Mouse (Mus musculus): ENCODE measurements at regions not wholly inside any gene's neighbourhood (a gene's known extent, or its start where the extent isn't known, plus 50 kb on each side); places are given as distances from the start of the nearest gene placed in this dataset.

DNA sequence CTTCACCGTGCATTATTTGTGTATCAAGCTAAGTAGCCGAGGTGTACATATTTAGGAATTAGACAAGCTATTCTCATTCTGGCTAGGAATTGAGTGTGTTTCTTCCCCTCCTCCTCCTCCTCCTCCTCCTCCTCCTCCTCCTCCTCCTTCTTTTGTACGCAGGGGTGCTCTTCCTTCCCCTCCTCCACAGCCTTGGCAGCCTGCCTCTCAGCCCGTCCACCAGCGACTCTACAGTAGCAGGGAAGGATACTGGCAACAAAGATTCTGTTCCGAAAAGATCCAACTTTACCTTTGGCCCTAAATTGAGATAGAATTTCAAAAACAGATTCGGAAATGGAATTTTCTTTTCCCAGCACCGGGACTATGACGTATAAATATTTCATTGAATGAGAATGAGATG, 253.0 kb downstream of the Nup35 start:
- intact Hi-C loops (cut with DNase I): no loop called here
- no peak overlapping the region for H3K27ac ChIP-seq
- H3K4me3 ChIP-seq: peak overlapping the region; percentile 29; the same call in 1 of the 2 replicates
- TF ChIP-seq CTCF (IDR thresholded peaks at IDR 0.05): no peak
- DNase-seq (ENCODE audit: extremely low spot score in 1 of 2, low spot score in 2 of 2): peak in 1 of 2 experiments; percentile 18

DNA sequence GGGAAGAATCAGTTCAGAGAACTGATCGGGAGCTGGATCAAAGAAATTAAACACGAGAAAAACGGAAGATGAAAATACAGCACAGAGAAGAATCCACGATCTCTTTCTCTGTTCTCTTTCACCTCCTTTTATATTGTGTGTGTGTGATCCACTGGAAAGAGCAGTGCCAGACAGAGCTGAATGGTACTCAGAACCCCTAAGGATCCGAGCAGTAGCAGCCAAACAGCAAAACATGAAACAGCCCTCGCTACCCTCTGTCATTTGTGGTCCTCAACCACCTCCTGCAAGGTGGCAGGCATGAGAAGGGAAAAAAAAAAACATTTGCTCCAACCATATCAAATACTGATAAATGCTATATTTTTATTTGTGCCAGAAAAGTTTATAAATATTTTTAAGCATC, 253.4 kb downstream of the Nup35 start:
- DNase-seq (ENCODE audit: extremely low spot score in 1 of 2, low spot score in 2 of 2): no peak
- Histone ChIP-seq H3K4me3 (peak overlapping the region; percentile 29; the same call in 1 of the 2 replicates), H3K27ac (no peak overlapping the region)
- intact Hi-C loops (cut with DNase I): no loop called here
- TF ChIP-seq CTCF (IDR thresholded peaks at IDR 0.05): no peak

DNA sequence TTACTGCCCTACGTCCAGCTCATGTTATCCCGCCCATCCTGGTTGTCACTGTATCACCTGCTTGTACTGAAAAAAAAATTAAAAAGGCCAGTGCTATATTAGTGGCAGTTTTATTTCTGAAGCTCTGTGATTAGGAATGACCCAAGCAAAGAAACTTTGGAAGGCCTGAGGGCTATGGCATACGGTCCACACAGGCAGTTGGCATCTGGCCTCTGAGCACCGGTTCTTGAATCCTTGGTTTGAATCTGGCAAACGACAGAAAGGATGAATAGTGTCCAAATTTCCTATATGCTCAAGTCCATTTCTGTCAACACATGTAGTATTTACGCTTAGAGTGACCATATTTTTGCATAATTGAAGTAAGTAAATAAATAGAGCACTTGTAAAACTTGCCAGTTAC, 254.3 kb downstream of the Nup35 start:
- intact Hi-C loops (cut with DNase I): no loop called here

DNA sequence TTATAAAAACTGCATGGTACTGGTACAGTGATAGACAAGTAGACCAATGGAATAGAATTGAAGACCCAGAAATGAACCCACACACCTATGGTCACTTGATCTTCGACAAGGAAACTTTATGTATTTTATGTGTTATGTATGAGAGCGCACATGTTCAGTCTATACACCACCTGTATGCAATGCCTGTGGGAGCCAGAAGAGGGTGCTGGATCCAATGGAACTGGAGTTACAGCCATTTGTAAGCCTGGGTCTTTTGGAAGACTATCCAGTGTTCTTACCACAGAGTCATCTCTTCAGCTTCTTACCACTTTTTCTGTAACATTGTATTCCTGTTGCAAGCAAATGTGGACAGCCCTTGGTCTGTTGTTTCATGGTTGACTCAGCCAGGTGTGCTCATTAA, 261.4 kb downstream of the Nup35 start:
- Histone ChIP-seq H3K4me3 (no peak overlapping the region), H3K27ac (no peak overlapping the region)
- intact Hi-C loops (cut with DNase I): no loop called here
- no peak for DNase-seq (ENCODE audit: extremely low spot score in 1 of 2, low spot score in 2 of 2)
- TF ChIP-seq CTCF (IDR thresholded peaks at IDR 0.05): no peak

More for the DNA sequence above, 254.3 kb downstream of the Nup35 start:
- no peak overlapping the region for H3K27ac ChIP-seq
- H3K4me3 ChIP-seq: no peak overlapping the region
- no peak for DNase-seq (ENCODE audit: extremely low spot score in 1 of 2, low spot score in 2 of 2)
- TF ChIP-seq CTCF (IDR thresholded peaks at IDR 0.05): no peak

DNA sequence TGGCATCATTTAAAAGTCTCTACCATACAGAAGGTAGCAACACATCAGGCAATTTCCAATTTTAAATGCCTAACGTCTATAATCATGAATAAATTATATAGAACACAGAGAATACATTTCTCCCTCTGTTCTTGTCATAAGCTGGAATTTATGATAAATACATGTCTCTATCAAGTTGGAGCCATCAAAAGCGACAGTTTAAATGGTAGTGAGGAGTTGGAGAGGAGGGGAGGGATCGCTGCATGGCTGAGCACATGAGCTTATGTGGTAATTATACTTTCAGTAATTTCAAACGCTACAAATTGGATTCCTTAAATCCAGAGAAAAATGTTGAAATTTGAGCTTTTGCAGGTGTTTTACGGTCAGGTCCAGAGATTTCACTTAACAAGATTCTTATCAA, 267.2 kb downstream of the Nup35 start:
- TF ChIP-seq CTCF (IDR thresholded peaks at IDR 0.05): no peak
- no peak for DNase-seq (ENCODE audit: extremely low spot score in 1 of 2, low spot score in 2 of 2)
- intact Hi-C loops (cut with DNase I): no loop called here
- H3K27ac ChIP-seq: no peak overlapping the region
- no peak overlapping the region for H3K4me3 ChIP-seq

DNA sequence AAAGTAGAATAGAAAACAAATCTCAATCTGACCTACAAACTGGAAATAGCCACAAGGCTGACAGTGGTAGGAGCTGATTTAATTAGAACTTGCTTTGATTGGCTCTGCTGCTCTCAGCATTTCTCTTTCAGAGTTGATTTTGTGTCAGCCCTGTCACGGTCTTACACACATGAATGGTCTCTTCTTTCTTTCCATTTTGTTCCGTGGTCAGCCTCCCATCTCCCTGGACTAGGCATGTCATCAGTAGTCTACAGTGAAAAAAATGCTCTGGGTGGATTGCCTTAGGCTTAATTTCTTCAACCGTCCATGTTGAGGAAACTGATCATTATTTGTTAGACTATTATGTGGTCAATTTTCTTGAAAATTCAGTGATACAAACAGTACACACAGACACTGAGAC, 285.0 kb downstream of the Nup35 start:
- no peak for DNase-seq (ENCODE audit: extremely low spot score in 1 of 2, low spot score in 2 of 2)
- intact Hi-C loops (cut with DNase I): no loop called here
- TF ChIP-seq CTCF (IDR thresholded peaks at IDR 0.05): no peak
- Histone ChIP-seq H3K27ac (no peak overlapping the region), H3K4me3 (no peak overlapping the region)

DNA sequence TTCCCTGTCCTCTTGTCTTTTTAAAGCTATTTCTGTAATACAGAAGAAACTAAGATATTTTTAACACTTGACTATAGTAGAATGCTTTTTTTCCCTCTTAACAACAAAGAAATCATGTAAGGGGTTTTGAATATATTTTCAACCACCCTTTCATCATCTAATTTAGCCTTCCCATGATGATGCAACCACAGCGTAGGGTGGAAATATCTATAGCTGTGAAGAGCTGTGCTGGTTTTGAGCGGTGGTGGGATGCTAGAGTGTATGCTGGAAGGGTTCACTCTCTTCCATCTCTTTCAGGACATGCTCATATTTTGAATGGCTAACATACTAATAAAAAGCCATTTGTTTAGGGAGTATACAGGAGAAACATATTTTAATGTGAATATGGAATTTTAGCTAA, 296.4 kb downstream of the Nup35 start:
- H3K4me3 ChIP-seq: no peak overlapping the region
- DNase-seq (ENCODE audit: extremely low spot score in 1 of 2, low spot score in 2 of 2): no peak
- intact Hi-C loops (cut with DNase I): no loop called here
- TF ChIP-seq CTCF (IDR thresholded peaks at IDR 0.05): no peak
- H3K27ac ChIP-seq: no peak overlapping the region; the same call in 1 of the 2 replicates

DNA sequence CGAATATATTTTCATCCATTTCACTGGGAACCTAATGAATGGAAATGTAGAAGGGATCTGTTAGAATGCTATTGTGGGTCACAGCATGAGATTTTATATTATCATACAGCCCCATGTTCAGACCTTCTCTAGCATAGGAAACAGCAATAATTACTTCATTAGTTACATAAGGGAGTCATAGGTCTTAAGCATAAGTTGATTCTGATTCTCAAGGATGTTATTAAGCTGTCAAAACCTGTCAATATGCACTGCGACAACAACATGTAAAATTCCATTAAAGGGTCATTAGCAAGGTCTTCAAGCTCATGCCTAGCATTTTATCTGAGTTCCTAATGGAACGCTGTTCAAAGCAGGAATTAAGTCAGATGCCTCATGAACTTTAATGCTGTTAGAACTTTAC, 328.5 kb downstream of the Nup35 start:
- intact Hi-C loops (cut with DNase I): no loop called here
- TF ChIP-seq CTCF (IDR thresholded peaks at IDR 0.05): no peak

DNA sequence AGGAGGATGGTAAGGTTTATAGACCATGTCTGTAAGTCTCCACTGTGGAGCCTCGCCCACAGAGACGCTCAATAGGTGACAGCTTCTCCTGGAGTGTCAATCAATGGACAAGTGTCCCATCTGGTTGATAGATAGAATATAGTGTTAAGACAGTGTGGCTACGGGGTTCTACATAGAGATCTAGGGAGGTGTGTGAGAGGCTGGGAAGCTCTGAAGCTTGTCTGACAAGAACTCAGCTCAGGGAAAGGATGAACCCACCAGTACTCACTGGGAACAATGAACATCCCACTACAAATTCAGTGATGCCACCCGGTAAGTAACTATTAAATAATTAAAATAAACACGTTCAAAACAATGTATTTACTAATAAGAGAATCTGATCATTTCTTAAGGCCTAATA, 349.7 kb downstream of the Nup35 start:
- no peak overlapping the region for H3K4me3 ChIP-seq
- no peak overlapping the region for H3K27ac ChIP-seq
- DNase-seq (ENCODE audit: extremely low spot score in 1 of 2, low spot score in 2 of 2): no peak
- TF ChIP-seq CTCF (IDR thresholded peaks at IDR 0.05): no peak
- intact Hi-C loops (cut with DNase I): no loop called here

More for the DNA sequence above, 328.5 kb downstream of the Nup35 start:
- Histone ChIP-seq H3K27ac (no peak overlapping the region), H3K4me3 (no peak overlapping the region)
- no peak for DNase-seq (ENCODE audit: extremely low spot score in 1 of 2, low spot score in 2 of 2)

DNA sequence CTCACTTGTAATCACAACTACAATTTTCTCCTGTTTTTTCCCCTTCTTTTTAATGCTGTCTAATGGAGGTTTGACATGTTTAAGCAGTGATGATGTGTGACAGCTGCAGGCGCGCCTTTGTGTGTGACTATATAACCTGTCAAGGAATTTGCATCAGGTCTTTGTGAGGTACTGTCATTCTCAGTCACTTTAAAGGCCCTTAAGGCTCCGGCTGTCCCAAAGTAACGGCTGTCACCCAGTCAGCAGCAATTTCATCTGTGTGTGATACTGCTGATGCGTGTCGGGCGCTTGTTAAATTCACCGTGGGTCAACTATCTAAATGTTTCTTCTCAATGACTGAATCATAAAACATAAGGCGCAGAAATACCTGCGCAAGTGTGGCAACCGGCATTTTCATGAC, 350.2 kb downstream of the Nup35 start:
- H3K27ac ChIP-seq: no peak overlapping the region
- intact Hi-C loops (cut with DNase I): no loop called here
- no peak for TF ChIP-seq CTCF (IDR thresholded peaks at IDR 0.05)
- H3K4me3 ChIP-seq: no peak overlapping the region
- no peak for DNase-seq (ENCODE audit: extremely low spot score in 1 of 2, low spot score in 2 of 2)

DNA sequence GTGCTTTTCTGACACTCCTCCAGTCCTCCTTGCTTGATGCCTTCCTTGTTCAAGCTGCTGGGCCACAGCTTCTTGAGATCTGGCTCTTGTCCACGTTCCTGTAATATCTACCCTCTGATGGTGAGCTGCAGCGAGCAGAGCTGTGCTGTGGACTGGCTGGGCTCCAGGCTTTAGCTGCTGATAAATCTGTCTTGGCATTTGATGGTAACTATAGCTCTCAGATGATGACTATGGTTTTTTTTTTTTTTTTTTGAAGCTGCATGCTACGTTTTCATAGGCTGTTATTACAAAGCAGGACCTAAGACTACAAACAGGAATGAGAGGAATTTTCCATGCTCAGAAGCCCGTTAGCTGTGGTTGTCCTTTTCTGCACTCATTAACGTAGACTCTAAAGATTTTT, 352.3 kb downstream of the Nup35 start:
- Histone ChIP-seq H3K4me3 (no peak overlapping the region), H3K27ac (no peak overlapping the region)
- TF ChIP-seq CTCF (IDR thresholded peaks at IDR 0.05): no peak
- DNase-seq (ENCODE audit: extremely low spot score in 1 of 2, low spot score in 2 of 2): peak; percentile 28 to 35
- intact Hi-C loops (cut with DNase I): no loop called here

DNA sequence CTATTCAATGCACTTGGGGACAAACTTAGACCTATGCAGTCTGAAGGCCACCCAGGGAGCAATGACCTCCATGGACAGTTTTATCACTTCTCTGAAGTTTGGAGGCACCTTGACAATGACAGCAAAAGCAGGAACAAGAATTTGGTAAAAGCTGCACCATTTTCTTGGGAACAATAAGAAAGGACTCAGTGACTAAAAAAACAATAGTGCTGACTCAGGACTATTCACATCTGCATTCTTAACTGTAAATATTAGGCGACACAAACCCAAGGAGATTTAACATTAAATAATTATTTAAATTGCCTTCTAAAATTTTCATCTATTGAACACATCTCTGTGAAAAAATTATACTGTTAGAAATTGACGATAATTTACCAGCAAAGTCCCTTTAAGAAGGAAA, 356.2 kb downstream of the Nup35 start:
- no peak for DNase-seq (ENCODE audit: extremely low spot score in 1 of 2, low spot score in 2 of 2)
- H3K4me3 ChIP-seq: no peak overlapping the region
- H3K27ac ChIP-seq: no peak overlapping the region
- intact Hi-C loops (cut with DNase I): no loop called here
- TF ChIP-seq CTCF (IDR thresholded peaks at IDR 0.05): no peak

DNA sequence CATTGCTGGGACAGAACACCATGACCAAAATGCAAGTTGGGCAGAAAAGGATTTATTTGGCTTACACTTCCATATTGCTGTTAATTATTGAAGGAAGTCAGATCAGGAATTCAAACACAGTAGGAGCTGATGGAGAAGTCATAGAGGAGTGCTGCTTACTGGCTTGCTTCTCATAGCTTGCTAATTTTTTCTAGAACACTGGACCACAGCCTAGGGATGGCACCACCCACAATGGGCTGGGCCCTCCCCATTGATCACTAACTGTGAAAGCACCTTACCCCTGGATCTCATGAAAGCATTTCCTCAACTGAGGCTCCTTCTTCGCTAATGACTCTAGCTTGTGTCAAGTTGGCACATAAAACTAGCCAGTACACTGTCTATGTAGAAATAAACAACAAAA, 381.3 kb downstream of the Nup35 start:
- Histone ChIP-seq H3K27ac (no peak overlapping the region), H3K4me3 (no peak overlapping the region)
- no peak for DNase-seq (ENCODE audit: extremely low spot score in 1 of 2, low spot score in 2 of 2)
- no peak for TF ChIP-seq CTCF (IDR thresholded peaks at IDR 0.05)
- intact Hi-C loops (cut with DNase I): no loop called here

DNA sequence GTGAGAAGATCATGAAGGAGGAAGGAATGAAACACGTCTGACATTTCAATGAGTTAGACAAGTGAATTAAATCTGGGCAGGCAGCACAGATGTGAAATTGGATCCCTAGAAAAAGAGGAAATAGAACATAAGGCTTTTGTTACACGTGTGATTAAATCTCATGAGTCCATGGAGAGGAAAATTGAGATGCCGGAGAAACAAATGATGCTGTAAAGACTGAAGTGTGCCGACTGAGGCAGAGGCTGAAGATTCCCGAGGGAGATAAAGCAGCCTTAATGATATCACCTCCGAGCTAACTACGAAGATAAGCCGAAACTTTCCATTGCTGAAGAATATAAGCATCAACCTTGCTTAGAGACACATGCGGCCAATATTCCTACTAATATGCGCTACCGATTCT, 390.0 kb downstream of the Nup35 start:
- DNase-seq (ENCODE audit: extremely low spot score in 1 of 2, low spot score in 2 of 2): no peak
- H3K27ac ChIP-seq: no peak overlapping the region
- TF ChIP-seq CTCF (IDR thresholded peaks at IDR 0.05): no peak
- no peak overlapping the region for H3K4me3 ChIP-seq
- intact Hi-C loops (cut with DNase I): no loop called here

Measured in left cerebral cortex, adult 2 months (tissue).